Mouse (Mus musculus): ENCODE results near the gene Slc38a7.
"Not testable (repeated sequence)": the region's sequence is repeated elsewhere in the genome, so short reads cannot be mapped to it uniquely, and the experiment has no call there.

The Slc38a7 gene

GRCm38 (mm10) chr8:95850326-95850725 lies 3.0 kb downstream of the Slc38a7 start:
- no peak for DNase-seq (ENCODE audit: low spot score)

GRCm38 (mm10) chr8:95848734-95849464 lies 4.4 kb downstream of the Slc38a7 start:
- no peak for DNase-seq (ENCODE audit: low spot score)

GRCm38 (mm10) chr8:95848061-95848551 lies 5.2 kb downstream of the Slc38a7 start:
- DNase-seq (ENCODE audit: low spot score): no peak

- no peak for DNase-seq (ENCODE audit: low spot score)
Observed at GRCm38 (mm10) chr8:95845026-95845425, 8.3 kb downstream of the Slc38a7 start.

GRCm38 (mm10) chr8:95843968-95844367 lies 9.4 kb downstream of the Slc38a7 start:
- no peak for DNase-seq (ENCODE audit: low spot score)

GRCm38 (mm10) chr8:95841436-95841835 lies 11.9 kb downstream of the Slc38a7 start:
- DNase-seq (ENCODE audit: low spot score): no peak

GRCm38 (mm10) chr8:95839289-95839688 lies 14.1 kb downstream of the Slc38a7 start:
- no peak for DNase-seq (ENCODE audit: low spot score)

GRCm38 (mm10) chr8:95837266-95837665 lies 16.1 kb downstream of the Slc38a7 start:
- DNase-seq (ENCODE audit: low spot score): no peak

- DNase-seq (ENCODE audit: low spot score): no peak
Observed at GRCm38 (mm10) chr8:95835891-95836290, 17.4 kb downstream of the Slc38a7 start.

- peak; percentile 93 for DNase-seq (ENCODE audit: low spot score)
Observed at GRCm38 (mm10) chr8:95833435-95833984, 19.8 kb downstream of the Slc38a7 start.

- DNase-seq (ENCODE audit: low spot score): peak; percentile 92
Observed at GRCm38 (mm10) chr8:95832603-95833434, 20.5 kb downstream of the Slc38a7 start.

GRCm38 (mm10) chr8:95830144-95830543 lies 23.2 kb downstream of the Slc38a7 start:
- no peak for DNase-seq (ENCODE audit: low spot score)

- not testable (repeated sequence) for DNase-seq (ENCODE audit: low spot score)
Observed at GRCm38 (mm10) chr8:95825162-95825561, 28.2 kb downstream of the Slc38a7 start, which contains the start of gene Sap18b. Gene Sap18b, plus strand, starts transcription at chr8:95825346.

GRCm38 (mm10) chr8:95822699-95823098 lies 30.6 kb downstream of the Slc38a7 start:
- DNase-seq (ENCODE audit: low spot score): no peak

GRCm38 (mm10) chr8:95822096-95822495 lies 31.2 kb downstream of the Slc38a7 start:
- no peak for DNase-seq (ENCODE audit: low spot score)

GRCm38 (mm10) chr8:95821266-95821665 lies 32.1 kb downstream of the Slc38a7 start:
- no peak for DNase-seq (ENCODE audit: low spot score)

- DNase-seq (ENCODE audit: low spot score): no peak
Observed at GRCm38 (mm10) chr8:95818211-95818610, 35.1 kb downstream of the Slc38a7 start.

GRCm38 (mm10) chr8:95817597-95817996 lies 35.7 kb downstream of the Slc38a7 start:
- no peak for DNase-seq (ENCODE audit: low spot score)

GRCm38 (mm10) chr8:95816044-95816708 lies 37.2 kb downstream of the Slc38a7 start:
- no peak for DNase-seq (ENCODE audit: low spot score)

GRCm38 (mm10) chr8:95810184-95810591 lies 43.2 kb downstream of the Slc38a7 start:
- no peak for DNase-seq (ENCODE audit: low spot score)

- no peak for DNase-seq (ENCODE audit: low spot score)
Observed at GRCm38 (mm10) chr8:95809116-95809515, 44.2 kb downstream of the Slc38a7 start.

GRCm38 (mm10) chr8:95808631-95809030 lies 44.7 kb downstream of the Slc38a7 start:
- DNase-seq (ENCODE audit: low spot score): no peak

Data from embryo, embryonic 10 days (tissue).